Mouse (Mus musculus) thymus, postnatal 25 days (tissue): ENCODE results near the gene Arpc5.

Experiments
- DNase-seq: peaks from one replicate; pipeline ENCODE4 v3.0.0; 2022

Gene Arpc5

DNA sequence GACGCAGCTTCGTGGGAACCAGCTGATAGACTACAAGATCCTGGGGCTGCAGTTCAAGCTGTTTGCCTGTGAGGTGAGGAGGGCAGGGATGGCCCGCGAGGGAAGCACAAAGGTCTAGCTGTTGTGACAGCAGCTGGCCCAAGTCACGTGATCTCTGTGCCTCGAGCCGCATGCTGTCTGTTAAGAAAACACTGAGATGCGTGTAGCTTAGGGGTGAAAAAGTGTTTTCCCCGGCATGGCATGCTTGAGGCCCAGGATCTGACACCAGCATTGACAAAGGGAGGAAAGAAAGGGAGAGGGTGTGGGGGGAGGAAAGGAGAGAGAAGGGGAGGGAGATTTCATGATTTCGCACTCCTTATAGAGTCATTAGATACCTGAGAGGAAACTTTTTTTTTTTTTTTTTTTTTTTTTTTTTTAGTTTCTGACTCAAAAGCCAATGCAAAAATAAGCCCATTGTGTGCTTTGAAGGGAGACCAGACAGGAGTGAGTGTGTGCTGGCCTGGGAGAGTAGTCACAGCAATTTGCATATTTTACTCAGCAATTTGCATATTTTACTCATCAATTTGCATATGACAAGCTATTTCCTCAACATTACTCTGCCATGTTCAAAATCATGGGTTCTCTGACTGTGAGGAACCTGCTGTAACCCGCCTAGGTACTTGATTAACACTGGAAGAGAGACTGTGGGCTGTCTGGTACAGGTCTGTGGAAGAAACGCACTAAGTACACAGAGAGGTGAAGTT, 50.9 kb downstream of the Arpc5 start:
- no peak for DNase-seq

DNA sequence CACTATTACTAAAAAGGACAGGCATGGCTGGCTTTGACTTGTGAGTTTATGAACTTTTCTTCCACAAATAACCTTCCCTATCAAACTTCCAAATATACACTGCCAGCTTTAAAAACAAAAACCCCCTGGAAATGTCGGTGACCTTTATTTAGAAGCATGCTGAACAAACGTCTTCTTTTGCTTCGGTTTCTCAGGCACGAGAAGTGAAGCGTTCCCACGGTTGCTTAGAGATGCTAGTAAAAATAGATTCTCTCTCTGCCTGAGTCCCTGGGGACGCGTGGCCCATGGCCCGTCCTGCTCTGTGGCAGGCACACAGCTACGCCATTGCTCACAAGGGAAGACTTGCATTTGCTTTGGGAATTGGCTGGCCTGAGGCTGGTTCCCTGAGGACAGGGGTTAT, 51.5 kb downstream of the Arpc5 start:
- no peak for DNase-seq

DNA sequence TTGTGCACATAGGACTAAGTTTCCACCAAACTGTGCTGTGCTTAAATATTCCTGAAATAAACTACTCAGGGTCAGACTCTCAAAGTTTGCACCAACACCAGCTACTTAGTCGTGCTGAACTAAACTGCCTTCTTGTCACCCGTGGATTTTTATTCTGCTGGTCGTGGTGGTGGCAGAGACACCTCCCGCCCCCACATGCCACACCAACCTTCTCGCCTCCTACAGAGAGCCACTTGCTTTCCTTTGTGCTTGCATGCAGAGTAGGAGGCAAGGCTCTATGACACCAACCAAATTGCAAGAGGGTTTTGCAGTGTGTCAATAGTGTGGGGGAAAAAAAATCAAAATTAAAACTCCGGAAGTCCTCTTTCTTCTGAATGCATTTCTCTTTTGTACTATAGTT, 53.2 kb downstream of the Arpc5 start:
- no peak for DNase-seq

DNA sequence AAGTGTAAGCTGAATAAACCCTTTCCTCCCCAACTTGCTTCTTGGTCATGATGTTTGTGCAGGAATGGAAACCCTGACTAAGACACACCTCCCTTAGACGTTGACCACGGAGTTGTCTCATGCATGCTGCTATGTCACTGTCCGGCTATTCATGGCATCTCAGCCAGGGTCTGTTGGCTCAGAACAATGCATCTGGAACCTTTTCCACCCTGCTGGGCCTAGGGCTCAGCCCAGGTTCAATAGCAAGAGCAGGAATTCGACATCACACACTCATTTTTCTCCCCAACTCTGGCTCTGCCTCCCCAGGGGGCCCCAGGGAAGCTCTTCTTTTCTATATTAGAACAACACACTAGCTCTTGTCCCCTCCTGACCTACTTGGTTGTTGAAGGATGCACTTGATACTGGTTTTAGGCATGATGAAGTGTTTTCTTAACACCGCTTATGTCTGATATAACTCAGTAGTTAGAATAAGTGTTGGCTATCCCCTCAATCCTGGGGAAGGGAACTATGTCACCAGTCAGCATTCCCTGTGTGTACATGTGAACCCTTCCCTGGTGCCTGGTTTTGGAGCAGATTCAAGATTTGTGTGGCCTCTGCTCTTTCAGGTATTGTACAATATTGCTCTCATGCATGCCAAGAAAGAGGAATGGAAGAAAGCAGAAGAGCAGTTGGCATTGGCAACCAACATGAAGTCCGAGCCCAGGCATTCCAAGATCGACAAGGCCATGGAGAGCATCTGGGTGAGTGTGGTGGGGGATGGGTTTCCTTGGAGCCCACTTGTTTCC, 54.8 kb downstream of the Arpc5 start:
- DNase-seq = no peak

DNA sequence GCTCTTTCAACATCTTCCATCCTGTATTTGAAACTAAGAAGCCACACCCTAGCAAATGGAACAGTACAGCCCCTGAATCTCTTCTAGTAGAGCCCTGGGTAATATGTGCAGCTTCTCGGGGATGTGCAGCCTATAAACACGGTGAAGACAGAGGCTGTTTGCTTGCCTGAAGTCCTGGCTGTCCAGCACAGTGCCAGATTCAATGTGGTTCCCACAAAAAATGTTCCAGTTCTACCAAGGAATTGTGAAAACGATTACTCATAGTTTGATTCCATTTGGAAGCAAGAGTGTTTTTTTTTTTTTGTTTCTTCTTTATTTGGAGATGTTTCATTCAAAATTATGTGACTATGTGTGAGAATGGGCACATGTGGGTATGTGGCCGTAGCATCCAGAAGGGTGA, 55.4 kb downstream of the Arpc5 start:
- no peak for DNase-seq

DNA sequence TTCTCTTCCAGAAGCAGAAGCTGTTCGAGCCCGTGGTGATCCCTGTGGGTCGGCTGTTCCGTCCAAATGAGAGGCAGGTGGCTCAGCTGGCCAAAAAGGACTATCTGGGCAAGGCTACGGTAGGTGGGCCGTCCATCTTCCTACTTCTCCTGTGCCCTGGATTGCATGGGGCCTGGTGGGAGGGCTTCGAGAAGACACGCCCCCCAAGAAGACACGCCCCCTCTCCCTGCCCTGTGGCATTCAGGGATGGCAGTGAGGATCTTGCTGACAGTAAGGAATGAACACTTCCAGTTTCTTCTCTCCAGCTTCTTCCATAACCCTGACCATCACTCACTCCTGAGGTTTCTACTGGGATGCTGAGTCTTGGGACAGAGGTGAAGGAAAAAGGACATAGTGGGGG, 57.9 kb downstream of the Arpc5 start:
- no peak for DNase-seq
